Mouse (Mus musculus) MEL (cell line): Measurements from ENCODE around the gene G430095P16Rik.

Experiments used
- EP300 ChIP-seq, 2 experiments: IDR thresholded peaks; 2 replicates each; pipeline ENCODE4 v1.6.1; 2011; ENCODE audit warnings: improper control_type of control experiment in 2 of 2, low read length in 2 of 2, low read depth in 1 of 2, mild to moderate bottlenecking in 1 of 2
- MEF2A ChIP-seq: IDR thresholded peaks from 2 replicates; pipeline ENCODE4 v1.6.1; 2014; ENCODE audit warnings: low read depth, mild to moderate bottlenecking, inconsistent platforms, low read length, improper control_type of control experiment; ENCODE audit not compliant: poor library complexity, insufficient replicate concordance, severe bottlenecking; ENCODE audit errors: extremely low read depth
- POLR2A ChIP-seq, 2 experiments: IDR thresholded peaks; 2 replicates each; pipeline ENCODE4 v1.6.1; 2011 to 2012; ENCODE audit warnings: low read length in 2 of 2, mild to moderate bottlenecking in 2 of 2, control low read depth in 1 of 2, improper control_type of control experiment in 1 of 2, low read depth in 1 of 2, moderate library complexity in 1 of 2; ENCODE audit not compliant: control insufficient read depth in 1 of 2, insufficient read depth in 1 of 2, poor library complexity in 1 of 2
- POLR2AphosphoS5 ChIP-seq: IDR thresholded peaks from 2 replicates; pipeline ENCODE4 v1.6.1; 2012; ENCODE audit warnings: low read depth, borderline replicate concordance, mild to moderate bottlenecking, inconsistent platforms, low read length, moderate library complexity, mixed read lengths
- RAD21 ChIP-seq: IDR thresholded peaks from 2 replicates; pipeline ENCODE4 v1.6.1; 2011; ENCODE audit warnings: mild to moderate bottlenecking, low read depth, low read length, improper control_type of control experiment
- TAL1 ChIP-seq: IDR thresholded peaks from 2 replicates; pipeline ENCODE4 v1.6.1; 2012; ENCODE audit warnings: mild to moderate bottlenecking, inconsistent platforms, low read length, moderate library complexity, mixed read lengths
- ZC3H11A ChIP-seq: IDR thresholded peaks from 2 replicates; pipeline ENCODE4 v1.6.1; 2012; ENCODE audit warnings: low read depth, mild to moderate bottlenecking, inconsistent platforms, low read length, improper control_type of control experiment

- TF ChIP-seq RAD21: no peak
- no peak for TF ChIP-seq MEF2A
- no peak for TF ChIP-seq POLR2A (IDR thresholded peaks at IDR 0.05; ENCODE audit: control insufficient read depth in 1 of 2, insufficient read depth in 1 of 2, low read depth in 1 of 2, low read length in 2 of 2, poor library complexity in 1 of 2)
- TF ChIP-seq ZC3H11A: no peak
- no peak for TF ChIP-seq EP300 (IDR thresholded peaks at IDR 0.05; ENCODE audit: low read depth in 1 of 2, low read length in 2 of 2)
- no peak for TF ChIP-seq POLR2AphosphoS5
- no peak for TF ChIP-seq TAL1
Measured at GRCm38 (mm10) chr8:84765629-84766028, 42.8 kb downstream of the G430095P16Rik start.
